ENCODE assay signal across 25 mouse cellular contexts in the genomic region with DNA sequence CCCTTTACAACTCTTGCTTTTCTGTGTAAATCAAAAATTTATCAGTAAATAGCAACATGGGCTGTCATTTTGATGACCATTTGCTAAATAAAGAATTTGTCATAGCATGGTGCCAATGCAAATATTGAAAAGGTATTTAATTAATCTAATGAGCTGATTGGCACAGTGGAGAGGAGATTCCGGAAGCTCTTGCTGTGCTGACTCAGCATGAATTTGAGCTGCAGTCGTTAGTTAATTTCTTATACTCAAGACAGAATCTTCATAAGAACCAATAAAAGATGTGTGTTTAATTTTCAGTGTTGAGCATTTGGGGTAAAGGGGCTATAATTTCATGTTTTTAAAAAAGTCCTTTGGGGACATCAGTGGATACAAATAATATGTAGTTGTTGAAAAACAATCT. TPM values are rescaled to one million over a fixed set of nuclear protein-coding genes. Genes with fewer than 3 reads are reported as not detected.
DNase-seq lines count a peak whose midpoint lies in the region; ATAC-seq and TF ChIP-seq lines count a peak whose summit lies in the region.
"Had no signal": no experiment of that assay in that cellular context is flagged by ENCODE, and none has a peak within 500 bp of the region (broad histone marks: within the 10 kb centered on the region; RNA-seq: fewer than 3 reads in every experiment).

No protein-coding gene starts in this region.

- no peaks in the 10 kb centered on the region for H3K9me3 ChIP-seq in midbrain, embryonic 11.5 days (ENCODE audit: control insufficient read depth, low read length)
- no peaks in the 10 kb centered on the region for H3K9me3 ChIP-seq in midbrain, embryonic 16.5 days (replicated peaks; ENCODE audit: control insufficient read depth, low read length, poor library complexity, severe bottlenecking)
- H3K9me3 ChIP-seq in CH12.LX (replicated peaks; ENCODE audit: low read length) (peaks cover 7% of the 10 kb centered on the region), ES-E14 (ENCODE audit: control insufficient read depth, insufficient read depth, low read depth, low read length) (no peaks in the 10 kb centered on the region), MEL (replicated peaks; ENCODE audit: insufficient read depth, low read length) (no peaks in the 10 kb centered on the region)
- H3K9me3 ChIP-seq in heart, embryonic 11.5 days (replicated peaks; ENCODE audit: control insufficient read depth, low read length) = no peaks in the 10 kb centered on the region; the same call in 1 of the 2 replicates
- H3K9me3 ChIP-seq: G1E had no signal

- no peaks in the 10 kb centered on the region for H3K4me1 ChIP-seq in midbrain, embryonic 11.5 days (ENCODE audit: control insufficient read depth, insufficient read depth, low read length)
- no peaks in the 10 kb centered on the region for H3K4me1 ChIP-seq in midbrain, embryonic 16.5 days (ENCODE audit: control insufficient read depth, insufficient read depth, low read length)
- H3K4me1 ChIP-seq in CH12.LX (ENCODE audit: control insufficient read depth in 1 of 2, insufficient read depth in 2 of 2) = peaks cover 20 to 56% of the 10 kb centered on the region in 2 experiments
- no peaks in the 10 kb centered on the region for H3K4me1 ChIP-seq in ES-E14 (ENCODE audit: control insufficient read depth in 2 of 2, insufficient read depth in 2 of 2, low read length in 2 of 2, poor library complexity in 1 of 2)
- no peaks in the 10 kb centered on the region for H3K4me1 ChIP-seq in MEL (ENCODE audit: control insufficient read depth in 1 of 2, insufficient read depth in 2 of 2, low read length in 2 of 2)
- H3K4me1 ChIP-seq in heart, embryonic 11.5 days (ENCODE audit: control insufficient read depth, insufficient read depth, low read length) = no peaks in the 10 kb centered on the region

- H3K79me2 ChIP-seq in CH12.LX (replicated peaks; ENCODE audit: control insufficient read depth, extremely low read depth, insufficient read depth, poor library complexity, severe bottlenecking) (no peaks in the 10 kb centered on the region), MEL (ENCODE audit: control insufficient read depth, insufficient read depth, low read length, poor library complexity) (no peaks in the 10 kb centered on the region)

- no peak for ATAC-seq in midbrain, embryonic 11.5 days (ENCODE audit: low FRiP score)
- no peak for ATAC-seq in midbrain, embryonic 16.5 days
- ATAC-seq in heart, embryonic 11.5 days (replicated peaks; ENCODE audit: insufficient number of reproducible peaks, low FRiP score, low TSS enrichment) = no peak
- ATAC-seq: activated CD4-positive, CD25-positive, alpha-beta regulatory T cell, adult 4 months; CD4-positive, CD25-positive, alpha-beta regulatory T cell, adult 4 months; Patski had no signal

- 89% methylated on average over 2 of the region's 2 CpGs for WGBS in midbrain, embryonic 11.5 days
- 83% methylated on average over 2 of the region's 2 CpGs for WGBS in midbrain, embryonic 16.5 days
- 88% methylated on average over 2 of the region's 2 CpGs for WGBS in heart, embryonic 11.5 days (ENCODE audit: insufficient replicate concordance)

- no peak for TF ChIP-seq RAD21 in CH12.LX (IDR thresholded peaks at IDR 0.05; ENCODE audit: low read depth, low read length)
- no peak for TF ChIP-seq RAD21 in MEL (IDR thresholded peaks at IDR 0.05; ENCODE audit: low read depth, low read length)

- H3K9ac ChIP-seq in midbrain, embryonic 11.5 days (ENCODE audit: low read length) = no peak overlapping the region
- H3K9ac ChIP-seq in midbrain, embryonic 16.5 days (ENCODE audit: low read depth, low read length) = no peak overlapping the region
- H3K9ac ChIP-seq in CH12.LX (ENCODE audit: insufficient read depth, low read depth) (no peak overlapping the region), ES-E14 (ENCODE audit: insufficient read depth, low read depth, low read length, poor library complexity, severe bottlenecking) (no peak overlapping the region), MEL (ENCODE audit: control insufficient read depth, low read depth, low read length, poor library complexity, severe bottlenecking) (no peak overlapping the region)
- H3K9ac ChIP-seq in heart, embryonic 11.5 days (ENCODE audit: low read depth, low read length) = no peak overlapping the region

- H3K4me3 ChIP-seq in midbrain, embryonic 11.5 days (ENCODE audit: low read depth, low read length) = no peak overlapping the region
- no peak overlapping the region for H3K4me3 ChIP-seq in midbrain, embryonic 16.5 days (ENCODE audit: low read depth, low read length)
- H3K4me3 ChIP-seq in CH12.LX (replicated peaks in 1 of 3; ENCODE audit: low read depth in 2 of 3, low read length in 2 of 3, poor library complexity in 1 of 3) (no peak overlapping the region), ES-E14 (ENCODE audit: insufficient read depth in 1 of 2, low read depth in 1 of 2, low read length in 2 of 2, poor library complexity in 1 of 2, severe bottlenecking in 1 of 2) (no peak overlapping the region), MEL (ENCODE audit: control insufficient read depth in 1 of 2, insufficient read depth in 1 of 2, low read depth in 2 of 2, low read length in 2 of 2) (no peak overlapping the region)
- H3K4me3 ChIP-seq in heart, embryonic 11.5 days (ENCODE audit: low read depth, low read length) = no peak overlapping the region

- no peak overlapping the region for H3K27ac ChIP-seq in midbrain, embryonic 11.5 days (ENCODE audit: low read depth, low read length)
- H3K27ac ChIP-seq in midbrain, embryonic 16.5 days (ENCODE audit: low read length) = no peak overlapping the region
- no peak overlapping the region for H3K27ac ChIP-seq in CH12.LX (ENCODE audit: insufficient read depth, low read depth)
- H3K27ac ChIP-seq in ES-E14 (ENCODE audit: insufficient read depth, low read depth, low read length, poor library complexity, severe bottlenecking) = no peak overlapping the region
- H3K27ac ChIP-seq in MEL (ENCODE audit: control insufficient read depth, low read depth, low read length) = no peak overlapping the region
- H3K27ac ChIP-seq in heart, embryonic 11.5 days (ENCODE audit: low read depth, low read length) = no peak overlapping the region

- in situ Hi-C loops in CH12.LX (cut with MboI; ENCODE audit: low pct_ligation_motif_present, low pct_unique_long_range_greater_than_20kb, low sequenced_read_pairs) = no loop called here
- in situ Hi-C loops in ES-E14 (cut with MboI; ENCODE audit: low sequenced_read_pairs in 2 of 2, unreplicated experiment in 2 of 2) = no loop called here

- dilution Hi-C loops in CH12.LX (cut with MboI; ENCODE audit: extremely low pct_ligation_motif_present, extremely low pct_unique_long_range_greater_than_20kb, low sequenced_read_pairs) = no loop called here

- no peaks in the 10 kb centered on the region for H3K27me3 ChIP-seq in midbrain, embryonic 11.5 days (ENCODE audit: control insufficient read depth, insufficient read depth, low read length)
- no peaks in the 10 kb centered on the region for H3K27me3 ChIP-seq in midbrain, embryonic 16.5 days (ENCODE audit: control insufficient read depth, insufficient read depth, low read depth, low read length)
- H3K27me3 ChIP-seq in CH12.LX (replicated peaks) (no peaks in the 10 kb centered on the region), MEL (ENCODE audit: control insufficient read depth in 1 of 2, insufficient read depth in 2 of 2, low read length in 2 of 2) (no peaks in the 10 kb centered on the region; a peak in 2 of 4 replicates)
- H3K27me3 ChIP-seq in heart, embryonic 11.5 days (ENCODE audit: control insufficient read depth, insufficient read depth, low read length) = no peaks in the 10 kb centered on the region
- H3K27me3 ChIP-seq: Patski had no signal

- TF ChIP-seq POLR2A in CH12.LX (IDR thresholded peaks at IDR 0.05; ENCODE audit: low read depth, low read length) (no peak), MEL (IDR thresholded peaks at IDR 0.05; ENCODE audit: control insufficient read depth in 1 of 2, insufficient read depth in 1 of 2, low read depth in 1 of 2, low read length in 2 of 2, poor library complexity in 1 of 2) (no peak)

- TF ChIP-seq CTCF in CH12.LX (conservative IDR thresholded peaks at IDR 0.05 in 1 of 2, IDR thresholded peaks at IDR 0.05 in 1 of 2; ENCODE audit: low read depth in 2 of 2, low read length in 2 of 2) = no peak
- no peak for TF ChIP-seq CTCF in MEL (IDR thresholded peaks at IDR 0.05 in 2 of 3, conservative IDR thresholded peaks at IDR 0.05 in 1 of 3; ENCODE audit: control insufficient read depth in 1 of 3, insufficient read depth in 1 of 3, low read depth in 2 of 3, low read length in 3 of 3, poor library complexity in 1 of 3, severe bottlenecking in 1 of 3)

- no peak overlapping the region for H3K4me2 ChIP-seq in midbrain, embryonic 11.5 days
- no peak overlapping the region for H3K4me2 ChIP-seq in midbrain, embryonic 16.5 days (ENCODE audit: low read length)
- no peak overlapping the region for H3K4me2 ChIP-seq in CH12.LX (ENCODE audit: insufficient read depth, low read depth, poor library complexity, severe bottlenecking)
- no peak overlapping the region for H3K4me2 ChIP-seq in heart, embryonic 11.5 days

- H3K36me3 ChIP-seq in midbrain, embryonic 11.5 days (ENCODE audit: control insufficient read depth, insufficient read depth, low read length) = no peaks in the 10 kb centered on the region
- no peaks in the 10 kb centered on the region for H3K36me3 ChIP-seq in midbrain, embryonic 16.5 days (ENCODE audit: control insufficient read depth, insufficient read depth, low read length)
- H3K36me3 ChIP-seq in CH12.LX (replicated peaks in 1 of 2; ENCODE audit: control insufficient read depth in 1 of 2, insufficient read depth in 1 of 2, low read length in 1 of 2) (no peaks in the 10 kb centered on the region), ES-E14 (ENCODE audit: control insufficient read depth, insufficient read depth, low read length, poor library complexity, severe bottlenecking) (no peaks in the 10 kb centered on the region), MEL (ENCODE audit: control insufficient read depth in 1 of 2, insufficient read depth in 2 of 2, low read length in 2 of 2) (no peaks in the 10 kb centered on the region)
- H3K36me3 ChIP-seq in heart, embryonic 11.5 days (ENCODE audit: control insufficient read depth, insufficient read depth, low read length) = no peaks in the 10 kb centered on the region
- H3K36me3 ChIP-seq: G1E had no signal

- DNase-seq in midbrain, embryonic 11.5 days (ENCODE audit: low spot score, missing footprints) = peak; percentile 19
- DNase-seq in CH12.LX (ENCODE audit: extremely low read depth) = no peak
- no peak for DNase-seq in ES-E14 (ENCODE audit: low read depth, low spot score)
- no peak for DNase-seq in MEL (ENCODE audit: low read depth, low spot score)
- DNase-seq in adrenal gland, adult 18-20 months (ENCODE audit: low spot score in 2 of 2) = no peak
- DNase-seq in lung, postnatal 4 days = no peak
- DNase-seq: adrenal gland, adult 2 months; adrenal gland, adult 8-10 months; adrenal gland, postnatal 10 days; adrenal gland, postnatal 14 days; adrenal gland, postnatal 25 days; adrenal gland, postnatal 36 days; B cell, adult 2 months; cerebellum, adult 11 months; cerebellum, adult 11-12 months; cerebellum, adult 18-20 months; cerebellum, adult 2 months; cerebellum, adult 8-10 months; cerebellum, adult 9-10 months had no signal

- TF ChIP-seq EP300 in CH12.LX (IDR thresholded peaks at IDR 0.05; ENCODE audit: low read length) (no peak), MEL (IDR thresholded peaks at IDR 0.05; ENCODE audit: low read depth in 1 of 2, low read length in 2 of 2) (no peak)

RNA-seq across cellular contexts. Expression of gene Mef2a, which starts 31.5 kb away (rescaled TPM):
- 24.1 and 28.9 TPM in 2 replicates for polyA plus RNA-seq in midbrain, embryonic 11.5 days (2014; fragmentation: Nextera tagmentation; extraction: Ambion mirVana)
- 43.2 and 43.7 TPM in 2 replicates for polyA plus RNA-seq in midbrain, embryonic 16.5 days (2015; fragmentation: Nextera tagmentation; extraction: Ambion mirVana)
- total RNA-seq in CH12.LX (2012; rRNA removed) = 42.2 and 43.5 TPM in 2 replicates
- total RNA-seq in CH12.LX (2014; rRNA removed) = 36.7 and 40.1 TPM in 2 replicates
- polyA plus RNA-seq in CH12.LX (2012; ENCODE audit: insufficient read length, low read depth) = 94.6 and 100 TPM in 2 replicates
- total RNA-seq in ES-E14 (2012; rRNA removed) = 11.0 and 14.3 TPM in 2 replicates
- 9.6 and 11.6 TPM in 2 replicates for total RNA-seq in MEL (2012; rRNA removed)
- 10 to 100 TPM in 1 of 2 experiments, not detected in 1; 13.4 TPM for polyA plus RNA-seq in MEL (2012; ENCODE audit: insufficient read depth in 1 of 2, insufficient read length in 2 of 2, low read depth in 1 of 2, low replicate concordance in 2 of 2, missing spikeins in 1 of 2)
- polyA plus RNA-seq in heart, embryonic 11.5 days (2014; fragmentation: Nextera tagmentation; extraction: Ambion mirVana) = 66.4 and 72.5 TPM in 2 replicates
- total RNA-seq in adrenal gland, adult 18-20 months (2021) = 10 to 100 TPM; 45.7 to 57.1 TPM
